Mouse (Mus musculus) heart, embryonic 15.5 days (tissue): Measurements from ENCODE around the gene 1700021F05Rik. TPM values are rescaled to one million over a fixed set of nuclear protein-coding genes. Genes with fewer than 3 reads are reported as not detected.
"Not testable (repeated sequence)": the region's sequence is repeated elsewhere in the genome, so short reads cannot be mapped to it uniquely, and the experiment has no call there.

ENCODE experiments used
- ATAC-seq: fragments of 200-750 bp; cut with Nextera tagmentation; replicated peaks from 2 replicates; pipeline ENCODE4 v1.8.0; 2017; ENCODE audit warnings: low read depth, moderate TSS enrichment; ENCODE audit not compliant: insufficient number of reproducible peaks, insufficient read depth, low FRiP score
- H3K27ac ChIP-seq: fragments of 300-500 bp; sonication (generic); 2 replicates; pipeline ENCODE4 v1.5.1; 2015; ENCODE audit warnings: mild to moderate bottlenecking, inconsistent platforms
- H3K27me3 ChIP-seq: fragments of 300-500 bp; sonication (generic); 2 replicates; pipeline ENCODE4 v1.6.1; 2015; ENCODE audit warnings: inconsistent platforms
- H3K36me3 ChIP-seq: fragments of 300-500 bp; sonication (generic); 2 replicates; pipeline ENCODE4 v1.6.1; 2015; ENCODE audit warnings: mild to moderate bottlenecking, inconsistent platforms
- H3K4me1 ChIP-seq: fragments of 300-500 bp; sonication (generic); replicated peaks from 2 replicates; pipeline ENCODE4 v1.6.1; 2015; ENCODE audit warnings: inconsistent platforms
- H3K4me2 ChIP-seq: fragments of 300-500 bp; sonication (generic); 2 replicates; pipeline ENCODE4 v1.6.1; 2015; ENCODE audit warnings: inconsistent platforms, mild to moderate bottlenecking, moderate library complexity
- H3K4me3 ChIP-seq: fragments of 300-500 bp; sonication (generic); 2 replicates; pipeline ENCODE4 v1.5.1; 2015; ENCODE audit warnings: mild to moderate bottlenecking, inconsistent platforms
- H3K9ac ChIP-seq: fragments of 300-500 bp; sonication (generic); 2 replicates; pipeline ENCODE4 v1.6.1; 2015; ENCODE audit warnings: mild to moderate bottlenecking, inconsistent platforms
- H3K9me3 ChIP-seq: fragments of 300-500 bp; sonication (generic); replicated peaks from 2 replicates; pipeline ENCODE4 v1.6.1; 2016; ENCODE audit warnings: inconsistent platforms
- WGBS: fragments of 180-500 bp; shearing (Covaris S2); methylation state at CpG from one replicate; pipeline ENCODE4 v1.1.7; 2015; ENCODE audit warnings: mixed read lengths; 5-methylcytosine and 5-hydroxymethylcytosine counted together
- polyA plus RNA-seq: library from polyadenylated mRNA; unstranded; fragments of >200 nt; fragmentation: Nextera tagmentation; extraction: Ambion mirVana; gene quantifications from 2 replicates; pipeline ENCODE4 v1.2.1, GENCODE M21; 2015

Gene 1700021F05Rik
- polyA plus RNA-seq, 1 experiment from 2014 or later, result 95.5 TPM

GRCm38 (mm10) chr10:43537652-43538051 lies 3.1 kb downstream of the 1700021F05Rik start:
- no peaks in the 10 kb centered on the region for H3K9me3 ChIP-seq
- H3K4me1 ChIP-seq, result peaks cover 17% of the 10 kb centered on the region
- no peak overlapping the region for H3K4me3 ChIP-seq
- no peak overlapping the region for H3K27ac ChIP-seq
- 85% methylated on average over 7 of the region's 7 CpGs for WGBS
- no peak for ATAC-seq
- H3K27me3 ChIP-seq, result no peaks in the 10 kb centered on the region
- peaks cover 15% of the 10 kb centered on the region for H3K36me3 ChIP-seq
- H3K9ac ChIP-seq, result no peak overlapping the region
- no peak overlapping the region for H3K4me2 ChIP-seq

DNA sequence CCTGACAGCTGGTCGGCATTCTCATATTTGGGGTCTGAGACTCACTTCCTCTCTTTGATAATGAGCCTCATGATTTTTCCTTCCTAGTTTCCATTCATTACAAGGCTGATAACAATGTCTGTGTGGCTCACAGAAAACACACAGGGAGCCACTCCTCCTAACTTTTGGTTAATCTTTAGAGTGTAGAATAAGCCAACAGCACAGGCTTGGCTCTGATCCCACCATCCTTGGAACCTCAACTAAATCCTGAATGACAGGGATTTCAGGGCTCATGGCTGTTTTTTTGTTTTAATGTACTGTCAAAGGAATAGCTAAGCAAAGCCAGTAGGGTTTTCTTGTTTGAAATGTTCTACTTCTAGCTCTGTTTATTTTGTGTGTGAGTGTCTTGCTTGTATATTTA lies 6.4 kb downstream of the 1700021F05Rik start:
- no peak for ATAC-seq
- 57% methylated on average over 1 of the region's 1 CpGs for WGBS
- Histone ChIP-seq H3K4me3 (no peak overlapping the region), H3K27ac (no peak overlapping the region), H3K27me3 (no peaks in the 10 kb centered on the region), H3K36me3 (peaks cover 45% of the 10 kb centered on the region), H3K4me2 (no peak overlapping the region), H3K9me3 (no peaks in the 10 kb centered on the region), H3K9ac (no peak overlapping the region), H3K4me1 (peaks cover 12% of the 10 kb centered on the region)

DNA sequence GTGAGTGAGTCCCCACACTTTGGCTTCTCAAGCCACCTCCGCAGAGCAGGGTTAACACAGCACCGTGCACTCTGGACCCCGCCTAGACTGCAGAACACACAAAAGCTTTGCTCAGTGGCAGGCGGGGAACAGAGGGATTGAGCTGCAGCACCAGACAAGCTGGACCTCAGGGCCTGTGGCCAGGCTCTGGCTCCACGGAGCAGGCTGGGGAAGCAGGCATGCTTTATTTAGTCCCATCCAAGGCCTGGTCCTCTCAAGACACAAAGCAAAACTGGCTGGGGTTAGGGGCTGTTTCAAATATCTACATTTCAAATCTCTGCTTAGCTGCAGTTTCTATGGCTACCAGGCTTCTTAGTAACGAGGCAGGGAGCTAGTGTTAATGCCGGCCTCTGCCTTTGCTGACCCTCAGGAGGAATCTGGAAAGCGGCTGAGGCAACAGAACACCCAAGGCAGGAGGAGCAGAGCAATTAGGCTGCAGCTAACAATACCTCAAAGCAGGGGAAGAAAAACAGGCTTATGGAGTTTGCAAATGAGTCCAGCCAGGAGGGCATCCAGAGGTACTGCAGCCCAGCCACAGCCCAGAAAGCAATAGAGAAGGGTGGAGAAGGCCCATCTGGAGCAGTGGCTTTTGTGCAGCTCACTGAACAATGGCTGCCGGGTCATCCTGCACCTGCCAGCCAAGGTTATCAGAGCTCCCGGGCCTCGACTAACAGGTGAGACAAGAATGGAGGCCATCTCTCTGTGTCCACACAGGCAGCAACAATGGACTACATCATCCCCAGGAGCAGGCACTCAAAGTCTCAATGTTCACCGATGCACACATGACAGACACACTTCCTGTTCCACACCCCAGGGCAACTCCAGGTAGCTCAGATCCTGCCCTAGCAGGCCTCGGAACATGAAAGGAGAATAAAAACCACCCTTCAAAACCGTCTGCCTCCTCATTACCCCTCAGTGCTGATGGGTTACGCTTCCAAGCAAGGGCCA lies 13.2 kb downstream of the 1700021F05Rik start:
- Histone ChIP-seq H3K4me2 (no peak overlapping the region), H3K9ac (no peak overlapping the region), H3K4me3 (no peak overlapping the region), H3K27ac (no peak overlapping the region), H3K36me3 (peaks cover 67% of the 10 kb centered on the region), H3K27me3 (no peaks in the 10 kb centered on the region), H3K9me3 (no peaks in the 10 kb centered on the region), H3K4me1 (no peaks in the 10 kb centered on the region)
- no peak for ATAC-seq
- 60% methylated on average over 15 of the region's 15 CpGs for WGBS

DNA sequence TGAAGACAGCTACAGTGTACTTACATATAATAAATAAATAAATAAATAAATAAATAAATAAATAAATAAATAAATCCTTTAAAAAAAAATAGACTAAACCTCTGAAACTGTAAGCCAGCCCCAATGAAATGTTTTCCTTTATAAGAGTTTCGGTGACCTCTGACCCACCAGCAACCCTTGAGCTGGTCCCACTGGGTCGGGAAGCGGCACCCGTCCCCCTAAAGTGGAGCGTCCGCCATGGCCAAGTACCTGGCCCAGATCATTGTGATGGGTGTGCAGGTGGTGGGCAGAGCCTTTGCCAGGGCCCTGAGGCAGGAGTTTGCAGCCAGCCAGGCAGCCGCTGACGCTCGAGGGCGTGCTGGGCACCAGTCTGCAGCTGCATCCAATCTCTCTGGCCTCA lies 16.9 kb downstream of the 1700021F05Rik start, which contains the start of gene Gm9803:
Gm9803 (plus strand) TSS at position 154 of the 400 bp plus-strand sequence.
- not testable (repeated sequence) for H3K4me2 ChIP-seq, H3K9me3 ChIP-seq, H3K9ac ChIP-seq, H3K27me3 ChIP-seq, H3K4me1 ChIP-seq, ATAC-seq, H3K27ac ChIP-seq, H3K4me3 ChIP-seq
- peaks cover 33% of the 10 kb centered on the region for H3K36me3 ChIP-seq
- WGBS, result 97% methylated on average over 10 of the region's 10 CpGs

GRCm38 (mm10) chr10:43519977-43520376 lies 20.8 kb downstream of the 1700021F05Rik start:
- peaks cover 4% of the 10 kb centered on the region for H3K36me3 ChIP-seq
- no peak for ATAC-seq
- H3K4me2 ChIP-seq, result no peak overlapping the region
- no peak overlapping the region for H3K9ac ChIP-seq
- H3K4me3 ChIP-seq, result no peak overlapping the region
- WGBS, result 94% methylated on average over 2 of the region's 2 CpGs
- H3K9me3 ChIP-seq, result no peaks in the 10 kb centered on the region
- peaks cover 14% of the 10 kb centered on the region for H3K4me1 ChIP-seq
- H3K27me3 ChIP-seq, result no peaks in the 10 kb centered on the region
- no peak overlapping the region for H3K27ac ChIP-seq

- Histone ChIP-seq H3K9me3 (no peaks in the 10 kb centered on the region), H3K4me3 (no peak overlapping the region), H3K36me3 (no peaks in the 10 kb centered on the region), H3K9ac (no peak overlapping the region), H3K4me2 (no peak overlapping the region), H3K27ac (no peak overlapping the region), H3K4me1 (peaks cover 14% of the 10 kb centered on the region), H3K27me3 (no peaks in the 10 kb centered on the region)
- 67% methylated on average over 12 of the region's 13 CpGs for WGBS
- ATAC-seq, result no peak
Measured at GRCm38 (mm10) chr10:43518368-43518767, 22.4 kb downstream of the 1700021F05Rik start.

GRCm38 (mm10) chr10:43517836-43518235 lies 23.0 kb downstream of the 1700021F05Rik start:
- no peak; the same call in 1 of the 2 replicates for ATAC-seq
- Histone ChIP-seq H3K4me2 (no peak overlapping the region), H3K27me3 (no peaks in the 10 kb centered on the region), H3K9ac (no peak overlapping the region), H3K36me3 (peaks cover 5% of the 10 kb centered on the region; the same call in 1 of the 2 replicates), H3K9me3 (no peaks in the 10 kb centered on the region), H3K27ac (no peak overlapping the region), H3K4me1 (peaks cover 14% of the 10 kb centered on the region), H3K4me3 (no peak overlapping the region)
- WGBS, result 41% methylated on average over 4 of the region's 4 CpGs

GRCm38 (mm10) chr10:43516992-43517660 lies 23.7 kb downstream of the 1700021F05Rik start:
- H3K4me1 ChIP-seq, result peaks cover 14% of the 10 kb centered on the region
- H3K4me2 ChIP-seq, result no peak overlapping the region
- no peaks in the 10 kb centered on the region for H3K27me3 ChIP-seq
- peaks cover 8% of the 10 kb centered on the region for H3K36me3 ChIP-seq
- H3K4me3 ChIP-seq, result no peak overlapping the region
- H3K9ac ChIP-seq, result no peak overlapping the region
- WGBS, result 70% methylated on average over 6 of the region's 6 CpGs
- H3K9me3 ChIP-seq, result no peaks in the 10 kb centered on the region
- no peak for ATAC-seq
- H3K27ac ChIP-seq, result no peak overlapping the region

GRCm38 (mm10) chr10:43512976-43513375 lies 27.8 kb downstream of the 1700021F05Rik start:
- Histone ChIP-seq H3K4me3 (no peak overlapping the region), H3K36me3 (peaks cover 33% of the 10 kb centered on the region), H3K4me1 (peaks cover 12% of the 10 kb centered on the region), H3K27me3 (no peaks in the 10 kb centered on the region), H3K9me3 (no peaks in the 10 kb centered on the region), H3K4me2 (no peak overlapping the region), H3K9ac (no peak overlapping the region), H3K27ac (no peak overlapping the region)
- 85% methylated on average over 10 of the region's 10 CpGs for WGBS
- ATAC-seq, result no peak

DNA sequence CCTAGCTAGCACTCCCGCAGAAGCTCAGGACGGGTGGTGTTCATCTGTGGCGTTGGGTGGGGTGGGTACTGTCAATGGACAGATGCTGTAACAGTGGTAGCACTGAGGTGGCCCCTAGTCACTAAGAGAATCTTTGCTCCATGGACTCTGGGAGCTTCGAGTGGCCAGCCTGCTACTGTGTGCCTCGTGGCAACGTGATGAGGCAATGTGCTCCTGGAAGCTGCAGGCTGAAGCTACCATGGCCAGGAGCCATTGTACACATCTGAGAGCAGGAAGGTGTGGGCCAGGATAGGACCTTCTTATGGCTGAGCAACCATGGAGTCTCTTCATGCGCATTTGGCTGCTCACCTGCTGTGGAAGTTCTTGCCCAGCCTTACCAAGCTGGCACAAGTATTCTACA lies 31.6 kb downstream of the 1700021F05Rik start:
- no peak for ATAC-seq
- peaks cover 33% of the 10 kb centered on the region for H3K36me3 ChIP-seq
- H3K4me2 ChIP-seq, result no peak overlapping the region

GRCm38 (mm10) chr10:43507051-43507450 lies 33.7 kb downstream of the 1700021F05Rik start:
- no peak overlapping the region for H3K27ac ChIP-seq
- WGBS, result 71% methylated on average over 4 of the region's 4 CpGs
- ATAC-seq, result no peak
- H3K9me3 ChIP-seq, result no peaks in the 10 kb centered on the region
- no peak overlapping the region for H3K9ac ChIP-seq
- H3K4me3 ChIP-seq, result no peak overlapping the region
- H3K36me3 ChIP-seq, result peaks cover 28% of the 10 kb centered on the region; the same call in 1 of the 2 replicates
- H3K4me2 ChIP-seq, result no peak overlapping the region
- no peaks in the 10 kb centered on the region for H3K4me1 ChIP-seq
- H3K27me3 ChIP-seq, result no peaks in the 10 kb centered on the region

More for the DNA sequence above, 31.6 kb downstream of the 1700021F05Rik start:
- WGBS, result 86% methylated on average over 7 of the region's 7 CpGs
- Histone ChIP-seq H3K27me3 (no peaks in the 10 kb centered on the region), H3K4me1 (no peaks in the 10 kb centered on the region), H3K27ac (no peak overlapping the region), H3K4me3 (no peak overlapping the region), H3K9me3 (no peaks in the 10 kb centered on the region), H3K9ac (no peak overlapping the region)
